Mouse (Mus musculus) left cerebral cortex, postnatal 4 days (tissue): Measurements from ENCODE around the gene Mecr. TPM values are rescaled to one million over a fixed set of nuclear protein-coding genes. Genes with fewer than 3 reads are reported as not detected.
A peak's percentile ranks its signal among the peaks of the same experiment; 100 is the strongest.

Source experiments
- DNase-seq: peaks from one replicate; pipeline ENCODE4 v3.0.0-alpha.2; 2022
- intact Hi-C: fragments of 180-260 bp; cut with DNase I; formaldehyde crosslinking; loops from one replicate; pipeline ENCODE4 v1.15.1; 2025
- total RNA-seq, 2 experiments: library from RNA; stranded (reverse); gene quantifications; 2 replicates each; pipeline ENCODE4 v1.2.3; 2021

The Mecr gene
- total RNA-seq, 2 experiments from 2014 or later = 36.9 to 38.2 TPM

- DNase-seq = no peak
- intact Hi-C loops = no loop called here
Observed at GRCm38 (mm10) chr4:131881306-131881705, 38.0 kb downstream of the Mecr start.

GRCm38 (mm10) chr4:131883571-131883970 is 40.3 kb downstream of the Mecr start:
- intact Hi-C loops = no loop called here
- no peak for DNase-seq

- intact Hi-C loops = no loop called here
- DNase-seq = no peak
Observed at GRCm38 (mm10) chr4:131885376-131885775, 42.1 kb downstream of the Mecr start.

- no peak for DNase-seq
- intact Hi-C loops = no loop called here
Observed at GRCm38 (mm10) chr4:131888564-131888963, 45.3 kb downstream of the Mecr start.

- intact Hi-C loops = no loop called here
- no peak for DNase-seq
Observed at GRCm38 (mm10) chr4:131890692-131891091, 47.4 kb downstream of the Mecr start.

GRCm38 (mm10) chr4:131897109-131897508 is 53.8 kb downstream of the Mecr start:
- intact Hi-C loops = no loop called here
- no peak for DNase-seq

- intact Hi-C loops = no loop called here
- DNase-seq = no peak
Observed at GRCm38 (mm10) chr4:131897787-131898186, 54.5 kb downstream of the Mecr start.

- no peak for DNase-seq
- intact Hi-C loops = no loop called here
Observed at GRCm38 (mm10) chr4:131898503-131899179, 55.4 kb downstream of the Mecr start.

- DNase-seq = no peak
- intact Hi-C loops = no loop called here
Observed at GRCm38 (mm10) chr4:131899180-131899554, 55.9 kb downstream of the Mecr start.

- intact Hi-C loops = loop anchor here (5.0 kb wide), 1 partner anchor 176 kb away; the partner anchor contains the start of gene Epb41
- DNase-seq = no peak
Observed at GRCm38 (mm10) chr4:131901090-131901489, 57.8 kb downstream of the Mecr start.

- peak; percentile 58 for DNase-seq
- intact Hi-C loops = loop anchor here (5.0 kb wide), 1 partner anchor 173 kb away; the partner anchor contains the start of gene Epb41
Observed at GRCm38 (mm10) chr4:131904478-131904877, 61.2 kb downstream of the Mecr start.

GRCm38 (mm10) chr4:131906423-131906822 is 63.2 kb downstream of the Mecr start:
- intact Hi-C loops = no loop called here
- no peak for DNase-seq

- intact Hi-C loops = no loop called here
Observed at GRCm38 (mm10) chr4:131907912-131908311, 64.6 kb downstream of the Mecr start.

GRCm38 (mm10) chr4:131910237-131910994 is 67.1 kb downstream of the Mecr start:
- no peak for DNase-seq
- intact Hi-C loops = no loop called here

More at GRCm38 (mm10) chr4:131907912-131908311, 64.6 kb downstream of the Mecr start:
- DNase-seq = no peak

- intact Hi-C loops = no loop called here
- DNase-seq = no peak
Observed at GRCm38 (mm10) chr4:131911521-131911920, 68.3 kb downstream of the Mecr start.

GRCm38 (mm10) chr4:131913526-131913925 is 70.3 kb downstream of the Mecr start:
- intact Hi-C loops = no loop called here
- DNase-seq = no peak

GRCm38 (mm10) chr4:131914046-131914643 is 70.9 kb downstream of the Mecr start:
- no peak for DNase-seq
- intact Hi-C loops = no loop called here

GRCm38 (mm10) chr4:131914891-131915469 is 71.7 kb downstream of the Mecr start:
- intact Hi-C loops = no loop called here
- no peak for DNase-seq

- no peak for DNase-seq
- intact Hi-C loops = no loop called here
Observed at GRCm38 (mm10) chr4:131915821-131916328, 72.6 kb downstream of the Mecr start.

- intact Hi-C loops = no loop called here
- DNase-seq = peak; percentile 69
Observed at GRCm38 (mm10) chr4:131916425-131916824, 73.2 kb downstream of the Mecr start.

- intact Hi-C loops = no loop called here
- DNase-seq = no peak
Observed at GRCm38 (mm10) chr4:131917010-131917555, 73.8 kb downstream of the Mecr start.
